Mouse (Mus musculus): Measurements from ENCODE around the gene Knstrn. TPM values are rescaled to one million over a fixed set of nuclear protein-coding genes. Genes with fewer than 3 reads are reported as not detected.
A peak's percentile ranks its signal among the peaks of the same experiment; 100 is the strongest.

Knstrn gene
- polyA plus RNA-seq, 1 experiment from 2014 or later = 100 TPM

- peak overlapping the region; percentile 57 for H3K4me3 ChIP-seq
- no peaks in the 10 kb centered on the region for H3K36me3 ChIP-seq
- peaks cover 96% of the 10 kb centered on the region for H3K27me3 ChIP-seq (replicated peaks)
- peak overlapping the region; percentile 72 for H3K9ac ChIP-seq
- H3K9me3 ChIP-seq = no peaks in the 10 kb centered on the region
- ATAC-seq (ENCODE audit: extremely low read depth, insufficient number of reproducible peaks, low FRiP score, low TSS enrichment) = no peak
- H3K27ac ChIP-seq (replicated peaks) = no peak overlapping the region
- under 1% methylated on average over 38 of the region's 38 CpGs for WGBS
- peaks cover 37% of the 10 kb centered on the region for H3K4me1 ChIP-seq
- peak overlapping the region; percentile 87 for H3K4me2 ChIP-seq
These were observed 82.4 kb downstream of the Knstrn start for GRCm38 (mm10) chr2:118895990-118896913.

GRCm38 (mm10) chr2:118896914-118897291 is 83.1 kb downstream of the Knstrn start:
- H3K27ac ChIP-seq (replicated peaks) = no peak overlapping the region

GRCm38 (mm10) chr2:118897392-118897791 is 83.6 kb downstream of the Knstrn start:
- ATAC-seq (ENCODE audit: extremely low read depth, insufficient number of reproducible peaks, low FRiP score, low TSS enrichment) = no peak
- no peaks in the 10 kb centered on the region for H3K36me3 ChIP-seq
- H3K9me3 ChIP-seq = no peaks in the 10 kb centered on the region
- peaks cover 85% of the 10 kb centered on the region for H3K27me3 ChIP-seq (replicated peaks)
- no peak overlapping the region for H3K27ac ChIP-seq (replicated peaks)
- H3K4me2 ChIP-seq = peak overlapping the region; percentile 87
- 3% methylated on average over 7 of the region's 7 CpGs for WGBS
- peak overlapping the region; percentile 72; the same call in 1 of the 2 replicates for H3K9ac ChIP-seq
- H3K4me3 ChIP-seq = peak overlapping the region; percentile 57
- H3K4me1 ChIP-seq = peaks cover 37% of the 10 kb centered on the region

More at GRCm38 (mm10) chr2:118896914-118897291, 83.1 kb downstream of the Knstrn start:
- 2% methylated on average over 13 of the region's 13 CpGs for WGBS
- Histone ChIP-seq H3K4me1 (peaks cover 37% of the 10 kb centered on the region), H3K27me3 (replicated peaks) (peaks cover 90% of the 10 kb centered on the region), H3K9me3 (no peaks in the 10 kb centered on the region), H3K9ac (peak overlapping the region; percentile 72), H3K36me3 (no peaks in the 10 kb centered on the region), H3K4me3 (peak overlapping the region; percentile 57), H3K4me2 (peak overlapping the region; percentile 87)
- no peak for ATAC-seq (ENCODE audit: extremely low read depth, insufficient number of reproducible peaks, low FRiP score, low TSS enrichment)

GRCm38 (mm10) chr2:118897808-118898207 is 84.0 kb downstream of the Knstrn start:
- no peaks in the 10 kb centered on the region for H3K9me3 ChIP-seq
- no peak overlapping the region for H3K27ac ChIP-seq (replicated peaks)
- peaks cover 39% of the 10 kb centered on the region for H3K4me1 ChIP-seq
- ATAC-seq (ENCODE audit: extremely low read depth, insufficient number of reproducible peaks, low FRiP score, low TSS enrichment) = no peak
- no peaks in the 10 kb centered on the region for H3K36me3 ChIP-seq
- 3% methylated on average over 11 of the region's 11 CpGs for WGBS
- peaks cover 81% of the 10 kb centered on the region for H3K27me3 ChIP-seq (replicated peaks)
- peak overlapping the region; percentile 87; the same call in 1 of the 2 replicates for H3K4me2 ChIP-seq
- 0 out of 2 replicates have a peak overlapping the region, but pooled peaks have one; percentile 57 for H3K4me3 ChIP-seq
- H3K9ac ChIP-seq = 0 out of 2 replicates have a peak overlapping the region, but pooled peaks have one; percentile 44

GRCm38 (mm10) chr2:118898771-118899170 is 85.0 kb downstream of the Knstrn start:
- ATAC-seq (ENCODE audit: extremely low read depth, insufficient number of reproducible peaks, low FRiP score, low TSS enrichment) = no peak
- no peak overlapping the region for H3K4me2 ChIP-seq
- H3K27ac ChIP-seq (replicated peaks) = no peak overlapping the region
- peaks cover 49% of the 10 kb centered on the region for H3K4me1 ChIP-seq
- H3K4me3 ChIP-seq = no peak overlapping the region
- WGBS = 6% methylated on average over 4 of the region's 4 CpGs
- H3K27me3 ChIP-seq (replicated peaks) = peaks cover 72% of the 10 kb centered on the region
- no peaks in the 10 kb centered on the region for H3K9me3 ChIP-seq
- no peak overlapping the region for H3K9ac ChIP-seq
- no peaks in the 10 kb centered on the region for H3K36me3 ChIP-seq

- no peak for ATAC-seq (ENCODE audit: extremely low read depth, insufficient number of reproducible peaks, low FRiP score, low TSS enrichment)
- peaks cover 54% of the 10 kb centered on the region for H3K4me1 ChIP-seq
- no peak overlapping the region for H3K4me2 ChIP-seq
- no peak overlapping the region for H3K9ac ChIP-seq
- no peak overlapping the region for H3K4me3 ChIP-seq
- no peaks in the 10 kb centered on the region for H3K9me3 ChIP-seq
- 15% methylated on average over 7 of the region's 7 CpGs for WGBS
- H3K27ac ChIP-seq (replicated peaks) = no peak overlapping the region
- H3K36me3 ChIP-seq = no peaks in the 10 kb centered on the region
- peaks cover 72% of the 10 kb centered on the region for H3K27me3 ChIP-seq (replicated peaks)
These were observed 85.5 kb downstream of the Knstrn start for GRCm38 (mm10) chr2:118899306-118899705.

GRCm38 (mm10) chr2:118899981-118900825 is 86.4 kb downstream of the Knstrn start, which contains the start of gene Bahd1:
Bahd1 (plus strand) TSS chr2:118900377.
- H3K27ac ChIP-seq (replicated peaks) = no peak within 1 kb of the TSS
- H3K4me1 ChIP-seq = peaks cover 60% of the 10 kb centered on the region
- ATAC-seq (ENCODE audit: extremely low read depth, insufficient number of reproducible peaks, low FRiP score, low TSS enrichment) = no peak
- H3K9ac ChIP-seq = peak within 1 kb of the TSS; percentile 79
- H3K9me3 ChIP-seq = no peaks in the 10 kb centered on the region
- H3K4me2 ChIP-seq = peak within 1 kb of the TSS; percentile 99
- no peaks in the 10 kb centered on the region for H3K36me3 ChIP-seq
- H3K27me3 ChIP-seq (replicated peaks) = peaks cover 63% of the 10 kb centered on the region
- peak within 1 kb of the TSS; percentile 94 for H3K4me3 ChIP-seq
- under 1% methylated on average over 32 of the region's 32 CpGs for WGBS

GRCm38 (mm10) chr2:118900826-118901140 is 87.0 kb downstream of the Knstrn start:
- no peak for ATAC-seq (ENCODE audit: extremely low read depth, insufficient number of reproducible peaks, low FRiP score, low TSS enrichment)
- Histone ChIP-seq H3K36me3 (no peaks in the 10 kb centered on the region), H3K4me2 (peak overlapping the region; percentile 99), H3K9ac (peak overlapping the region; percentile 79), H3K4me1 (peaks cover 59% of the 10 kb centered on the region), H3K9me3 (no peaks in the 10 kb centered on the region), H3K4me3 (peak overlapping the region; percentile 94), H3K27ac (replicated peaks) (no peak overlapping the region), H3K27me3 (replicated peaks) (peaks cover 57% of the 10 kb centered on the region)
- under 1% methylated on average over 11 of the region's 11 CpGs for WGBS

GRCm38 (mm10) chr2:118901175-118902031 is 87.6 kb downstream of the Knstrn start:
- H3K27me3 ChIP-seq (replicated peaks) = peaks cover 51% of the 10 kb centered on the region
- WGBS = under 1% methylated on average over 66 of the region's 120 CpGs
- peak; percentile 86 for ATAC-seq (ENCODE audit: extremely low read depth, insufficient number of reproducible peaks, low FRiP score, low TSS enrichment)
- H3K27ac ChIP-seq (replicated peaks) = peak overlapping the region; percentile 83
- H3K4me3 ChIP-seq = peak overlapping the region; percentile 94
- peak overlapping the region; percentile 93 for H3K9ac ChIP-seq
- peak overlapping the region; percentile 99 for H3K4me2 ChIP-seq
- no peaks in the 10 kb centered on the region for H3K36me3 ChIP-seq
- H3K4me1 ChIP-seq = peaks cover 53% of the 10 kb centered on the region
- H3K9me3 ChIP-seq = no peaks in the 10 kb centered on the region

GRCm38 (mm10) chr2:118902051-118903025 is 88.5 kb downstream of the Knstrn start:
- Histone ChIP-seq H3K9me3 (no peaks in the 10 kb centered on the region), H3K4me1 (peaks cover 48% of the 10 kb centered on the region), H3K9ac (peak overlapping the region; percentile 93), H3K27me3 (replicated peaks) (peaks cover 41% of the 10 kb centered on the region), H3K4me3 (peak overlapping the region; percentile 94), H3K36me3 (no peaks in the 10 kb centered on the region), H3K4me2 (peak overlapping the region; percentile 99), H3K27ac (replicated peaks) (peak overlapping the region; percentile 83)
- peak; percentile 8 for ATAC-seq (ENCODE audit: extremely low read depth, insufficient number of reproducible peaks, low FRiP score, low TSS enrichment)
- under 1% methylated on average over 95 of the region's 106 CpGs for WGBS

Data from heart, embryonic 13.5 days (tissue).